Mouse (Mus musculus) cerebellum, postnatal 25 days (tissue): ENCODE data around the gene Tas2r134.

Experiments used
- DNase-seq, 2 experiments: peaks; one replicate each; pipeline ENCODE4 v3.0.0; 2021; ENCODE audit warnings: mixed read lengths in 2 of 2

The Tas2r134 gene

DNA sequence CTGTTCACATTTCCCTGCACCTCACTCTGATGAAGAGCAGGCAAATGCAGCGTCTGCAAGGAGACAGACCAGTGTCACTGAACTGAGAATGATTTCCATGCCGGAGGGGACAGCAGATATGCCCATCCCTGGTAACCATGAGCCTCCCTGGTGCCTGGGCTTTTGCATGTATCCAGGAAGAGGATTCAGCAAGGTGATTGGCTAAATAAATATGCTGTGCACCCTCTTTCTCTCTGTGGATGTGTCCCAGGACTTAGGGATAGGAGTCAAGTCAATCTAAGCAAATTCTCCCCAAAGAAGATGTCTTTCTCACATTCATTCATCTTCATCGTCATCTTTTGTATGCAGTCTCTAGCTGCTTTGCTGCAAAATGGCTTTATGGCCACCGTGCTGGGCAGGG is at the start of gene Tas2r134:
Tas2r134 (plus strand) TSS at position 301 of the 400 bp plus-strand sequence.
- DNase-seq = no peak

DNA sequence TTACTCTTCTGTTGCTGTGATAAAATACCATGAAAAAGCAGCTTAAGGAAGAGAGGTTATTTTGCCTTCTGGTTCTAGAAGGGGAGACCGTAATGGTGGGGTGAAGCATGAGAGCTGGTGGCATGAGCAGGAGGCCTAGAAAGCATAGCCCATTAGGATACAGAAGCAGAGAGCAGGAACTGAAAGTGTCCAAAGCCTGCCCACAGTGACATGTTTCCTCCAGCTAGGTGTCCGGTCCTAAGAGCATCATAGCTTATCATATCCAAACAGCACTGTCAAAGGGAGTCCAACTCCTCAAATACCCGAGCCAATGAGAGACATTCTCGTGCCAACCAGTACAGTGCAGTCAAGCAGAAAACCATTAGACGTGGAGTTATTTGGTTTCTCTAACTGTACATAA is 47.5 kb upstream of the Tas2r134 start:
- DNase-seq = no peak

DNA sequence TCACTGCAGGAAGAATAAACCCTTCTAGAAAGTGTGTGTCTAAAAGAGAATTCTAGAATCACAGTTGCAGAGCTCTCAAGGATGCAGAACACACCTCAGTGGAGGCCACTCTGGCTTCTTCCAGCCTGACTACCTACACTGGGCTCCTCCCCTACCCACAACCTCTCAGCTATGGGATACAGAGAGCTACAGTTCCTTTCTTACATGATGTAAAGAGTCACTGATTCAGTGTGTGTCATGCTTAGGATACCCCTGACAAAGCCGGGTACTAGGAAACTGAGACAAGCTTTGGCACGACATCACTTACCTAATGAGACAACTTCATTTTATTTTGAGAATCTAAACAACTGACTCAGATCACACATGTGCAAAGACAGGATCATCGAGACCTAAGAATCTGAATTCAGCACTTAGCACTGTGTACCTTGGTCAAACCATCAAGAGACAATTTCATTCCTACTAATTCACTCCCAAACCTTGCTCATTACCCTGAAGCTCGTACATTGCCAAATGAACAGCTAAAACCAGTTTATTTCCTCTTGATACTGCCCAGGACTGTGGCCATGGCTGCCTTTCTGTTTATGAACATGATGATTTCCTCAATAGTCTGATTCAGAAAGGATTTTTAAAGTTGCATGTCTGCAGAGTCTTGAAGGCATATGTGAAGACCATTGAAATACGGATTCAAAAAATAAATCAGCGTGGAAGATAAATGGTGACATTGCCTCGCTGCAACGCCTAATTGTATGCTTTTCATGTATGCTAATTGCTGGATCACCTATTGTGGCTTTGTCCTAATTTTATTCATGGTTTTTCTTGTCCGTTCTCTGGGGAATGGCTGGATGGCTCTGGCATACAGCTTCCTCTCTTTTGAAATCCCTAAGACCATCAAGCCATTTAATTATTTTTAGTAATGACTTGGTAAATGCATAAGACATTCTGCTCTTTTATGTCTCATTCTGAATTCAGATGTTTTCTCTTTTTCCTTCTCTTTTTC is 43.0 kb upstream of the Tas2r134 start:
- no peak for DNase-seq

DNA sequence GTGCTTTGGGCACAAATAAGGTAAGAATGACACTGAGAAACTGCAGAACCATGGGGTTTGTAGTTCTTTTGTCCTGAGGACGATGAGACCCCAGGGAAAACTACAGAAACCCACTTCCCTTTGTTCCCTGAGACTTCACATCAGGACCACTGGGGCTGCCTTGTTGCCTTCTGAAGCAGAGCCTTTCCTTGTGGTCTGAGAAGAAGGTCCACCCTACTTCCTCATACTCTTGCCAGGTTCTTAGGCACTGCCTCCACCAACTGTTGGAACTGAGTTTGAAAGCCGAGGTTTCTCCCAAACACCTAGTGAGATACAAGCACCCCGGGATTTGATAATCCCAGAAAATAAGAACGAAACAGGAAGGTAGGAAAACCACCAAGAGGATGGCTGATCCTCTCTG is 39.0 kb upstream of the Tas2r134 start:
- DNase-seq = no peak

DNA sequence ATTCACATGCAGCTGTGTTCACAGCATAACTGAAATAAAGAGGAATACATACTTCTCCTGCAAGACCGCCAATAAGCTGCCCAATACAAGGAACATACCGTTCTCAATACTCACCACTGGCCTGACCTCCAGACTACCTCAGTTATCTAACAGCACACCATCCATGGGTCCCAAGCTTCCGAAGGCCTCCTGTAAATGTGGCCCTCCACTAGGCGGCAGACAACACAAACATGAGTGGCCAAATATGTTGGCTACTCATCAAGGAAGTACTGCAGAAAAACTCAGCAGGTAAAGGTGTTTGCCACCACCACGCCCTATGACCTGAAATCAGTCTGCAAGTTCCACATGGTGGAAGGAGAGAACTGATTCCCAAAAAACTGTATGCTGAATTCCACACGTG is 38.4 kb upstream of the Tas2r134 start:
- DNase-seq = no peak

DNA sequence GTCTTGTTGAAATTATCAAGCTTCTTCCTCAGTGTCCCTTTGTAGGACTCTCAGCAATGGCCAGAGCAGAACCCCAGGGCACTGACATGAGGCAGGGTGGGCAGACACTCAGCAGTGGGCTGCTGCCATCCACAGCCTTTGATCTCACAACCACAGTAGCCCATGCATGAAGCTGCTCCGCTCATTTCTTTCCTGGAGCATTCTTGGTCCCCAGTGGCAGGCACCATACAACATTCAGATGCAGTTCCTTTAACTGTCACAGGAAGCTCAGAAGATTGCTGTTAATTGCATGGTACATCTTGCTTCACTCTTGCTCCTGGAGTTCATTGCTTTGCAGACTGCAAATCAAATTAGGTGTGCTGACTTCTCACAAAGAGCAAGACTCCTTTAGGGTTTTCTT is 37.7 kb upstream of the Tas2r134 start:
- no peak for DNase-seq

DNA sequence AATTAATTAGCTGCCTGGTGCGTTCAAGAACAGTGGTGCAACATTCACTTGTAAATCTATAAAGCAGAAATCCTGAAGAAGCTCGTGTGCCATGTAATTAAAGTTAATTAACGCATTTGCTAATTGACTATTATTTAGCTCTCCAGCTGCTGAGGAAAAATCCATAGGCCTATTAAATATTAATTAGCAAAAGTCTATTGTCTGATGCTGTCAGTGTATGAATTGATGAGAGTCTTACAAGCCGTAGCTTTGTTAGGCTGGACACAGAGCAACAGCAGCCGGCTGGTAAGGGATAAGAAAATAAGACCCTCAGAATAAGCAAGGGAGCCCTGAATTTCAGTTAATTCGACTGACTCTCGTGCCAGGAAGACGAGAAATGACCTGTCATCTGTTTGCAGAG is 37.0 kb upstream of the Tas2r134 start:
- DNase-seq = no peak

DNA sequence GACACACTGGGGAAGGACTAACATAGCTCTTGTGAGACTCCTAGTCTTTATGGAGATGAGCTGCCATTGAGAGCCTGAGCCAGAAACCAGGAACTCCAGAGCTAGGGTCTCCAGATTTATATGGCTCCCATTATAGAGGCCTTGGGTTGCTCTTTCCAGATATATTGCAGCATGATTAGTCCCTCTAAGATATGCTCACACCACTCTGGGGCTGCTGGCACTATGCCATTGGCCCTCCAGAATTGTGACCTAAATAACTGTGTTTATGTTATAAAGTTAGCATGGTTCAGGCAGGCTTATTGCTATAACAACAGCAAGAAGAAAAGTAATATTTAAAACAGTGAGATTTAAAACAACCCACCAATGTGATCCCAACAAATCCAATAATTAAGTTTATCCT is 35.2 kb upstream of the Tas2r134 start:
- peak in 1 of 2 experiments; percentile 8 for DNase-seq

DNA sequence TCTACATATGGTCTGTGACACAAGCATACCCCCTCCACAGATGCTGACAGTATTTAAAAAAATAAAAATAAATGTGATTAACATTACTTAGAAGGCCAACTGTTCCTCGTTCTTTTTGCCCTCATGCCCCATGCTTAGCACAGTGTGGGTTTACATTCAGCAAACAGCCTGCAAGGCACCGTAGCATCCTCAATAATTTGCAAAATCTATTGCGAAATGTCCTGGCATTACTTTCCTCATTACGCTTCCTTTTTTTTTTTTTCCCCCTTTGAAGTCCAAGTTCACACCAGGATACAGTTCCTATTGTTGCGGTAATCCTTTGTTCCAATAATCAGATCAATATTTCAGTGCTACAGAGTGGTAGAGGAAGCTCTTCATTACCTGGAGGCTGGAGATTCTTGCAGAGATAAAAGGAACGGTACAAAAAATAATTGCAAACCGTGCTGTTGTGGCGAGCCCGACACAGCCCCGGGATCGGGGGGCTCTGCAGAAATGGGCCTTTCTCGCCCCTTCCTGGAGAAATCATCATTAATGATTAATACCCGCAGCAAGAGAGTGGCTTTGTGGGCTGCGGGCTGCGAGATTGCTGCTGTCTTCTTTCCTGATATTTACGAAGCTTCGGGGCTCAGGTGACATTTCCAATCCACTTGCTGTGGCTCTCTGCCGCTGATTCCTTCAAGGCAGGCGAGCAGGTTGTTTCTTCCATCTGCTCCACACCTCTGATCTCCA is 27.7 kb upstream of the Tas2r134 start:
- DNase-seq = peak; percentile 9 to 11

DNA sequence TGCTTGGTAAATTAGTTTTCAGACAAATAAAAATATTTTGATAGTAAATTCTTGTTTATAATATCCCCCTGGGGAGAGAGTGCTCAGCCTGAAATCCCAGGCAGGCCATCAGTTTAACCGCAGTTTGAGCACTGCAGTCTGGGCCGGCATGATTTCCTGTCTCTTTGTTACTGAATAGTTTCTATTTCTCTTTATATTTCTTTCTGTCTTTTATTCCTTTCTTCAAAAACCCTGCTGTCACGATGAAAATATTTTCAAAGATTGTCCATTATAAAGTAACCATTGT is 27.2 kb upstream of the Tas2r134 start:
- DNase-seq = no peak

DNA sequence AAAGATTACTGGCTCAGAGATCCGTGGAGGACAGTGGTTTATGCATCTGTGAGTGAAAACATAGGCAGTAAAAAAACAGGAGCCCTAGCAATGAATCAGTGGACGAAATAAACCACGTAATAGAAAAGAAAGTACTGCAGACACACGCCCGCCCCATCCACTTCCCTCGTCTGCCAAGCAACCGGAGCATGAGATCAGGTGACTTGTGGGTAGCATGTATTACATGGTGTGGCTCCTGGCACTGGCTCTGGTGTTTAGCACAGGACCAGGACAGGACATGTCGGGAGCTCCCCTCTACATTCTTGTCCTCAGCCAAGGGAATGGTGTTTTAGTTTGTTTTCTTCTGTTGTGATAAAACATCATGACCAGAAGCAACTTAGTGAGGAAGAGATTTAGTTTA is 26.4 kb upstream of the Tas2r134 start:
- no peak for DNase-seq

DNA sequence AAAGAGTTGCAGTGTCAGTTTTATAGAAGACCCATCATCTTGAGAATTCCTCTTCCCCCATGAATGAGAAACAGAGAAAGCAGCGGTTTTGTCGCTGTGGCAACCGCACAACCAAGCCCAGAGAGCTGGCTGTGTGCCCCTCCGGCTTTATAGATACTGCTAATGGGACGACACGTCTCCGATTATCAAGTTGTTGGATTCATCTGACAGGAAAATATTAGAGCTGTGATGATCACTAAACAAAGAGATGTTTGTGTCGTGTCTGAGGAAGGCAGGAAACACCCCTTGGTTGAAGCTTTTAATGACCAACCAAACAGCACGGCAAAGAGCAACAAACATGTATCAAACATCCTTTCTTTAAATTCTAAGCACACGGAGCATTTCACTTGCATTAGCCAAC is 17.0 kb upstream of the Tas2r134 start:
- peak in 1 of 2 experiments; percentile 13 for DNase-seq

DNA sequence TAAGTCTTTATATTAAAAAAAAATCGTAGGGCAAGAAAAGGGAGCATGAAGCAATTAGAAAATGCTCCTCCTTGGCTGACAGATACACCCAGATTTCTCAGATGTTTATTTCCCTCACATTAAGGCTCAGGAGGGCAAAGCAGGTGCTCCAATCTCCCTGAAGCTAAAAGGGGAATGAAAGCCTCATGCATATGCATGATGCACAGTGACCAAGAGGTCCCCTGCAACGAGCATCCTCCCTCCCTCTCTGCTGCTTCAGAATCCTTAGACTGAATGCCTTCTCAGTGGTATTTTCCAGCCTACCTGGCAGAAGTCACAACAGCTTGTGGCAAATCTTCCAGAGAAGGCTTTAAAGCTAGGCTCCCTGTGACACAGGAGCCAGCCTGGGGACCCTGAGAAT is 16.4 kb upstream of the Tas2r134 start:
- no peak for DNase-seq

DNA sequence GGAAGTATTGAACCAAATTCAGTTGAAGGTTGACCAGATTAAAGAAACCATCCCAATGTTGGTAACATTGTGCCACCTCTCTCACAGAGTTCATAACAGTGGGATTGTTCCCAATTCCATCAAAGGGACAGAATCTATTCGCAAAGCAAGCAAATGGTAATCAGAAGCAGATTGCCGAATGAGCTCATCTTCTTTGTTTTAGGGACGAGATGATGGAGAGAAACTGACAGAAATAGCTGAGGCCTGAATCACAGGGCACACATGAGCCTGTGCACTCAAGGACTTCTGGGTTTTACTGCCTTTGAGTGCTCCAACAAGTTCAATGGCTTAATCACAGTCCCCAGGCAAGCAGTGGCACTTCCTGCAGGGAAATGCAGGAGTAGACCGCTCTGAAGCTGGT is 13.6 kb upstream of the Tas2r134 start:
- DNase-seq = no peak

DNA sequence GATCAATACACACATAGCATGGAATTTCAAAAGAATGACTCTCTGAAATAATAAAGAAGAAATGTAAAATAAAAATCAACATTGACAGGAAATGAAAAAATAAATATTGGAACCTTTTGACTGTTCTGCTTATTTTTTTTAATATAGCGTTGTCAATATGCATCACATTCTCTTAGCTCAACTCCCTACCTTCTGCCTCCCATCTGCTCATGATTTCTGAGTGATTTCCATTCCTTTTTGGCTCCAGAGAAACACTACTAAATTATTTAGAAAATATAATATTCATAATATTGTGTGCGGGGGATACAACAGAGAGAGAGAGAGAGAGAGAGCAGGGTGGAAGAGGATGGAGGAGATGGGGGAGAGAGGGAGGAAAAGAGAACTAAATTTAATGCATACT is 5.4 kb upstream of the Tas2r134 start:
- no peak for DNase-seq

DNA sequence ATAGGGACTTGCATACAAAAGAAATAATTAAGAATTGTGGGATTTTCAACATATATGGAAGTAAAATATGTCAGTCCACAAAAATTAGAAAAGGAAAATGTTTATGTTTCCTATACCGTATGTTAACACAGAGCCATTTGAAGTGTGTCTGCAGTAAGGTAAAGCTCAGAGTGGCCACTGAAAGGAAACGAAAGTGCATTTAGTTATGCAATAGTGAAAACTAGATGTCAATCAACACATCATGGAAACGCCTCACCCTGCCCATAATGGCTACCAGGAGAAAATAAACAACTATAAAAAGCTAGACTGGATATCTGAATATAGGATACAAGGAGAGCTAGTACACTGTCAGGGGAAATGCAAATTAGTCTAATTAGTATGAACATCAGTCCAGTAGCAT is 1.3 kb upstream of the Tas2r134 start:
- no peak for DNase-seq

DNA sequence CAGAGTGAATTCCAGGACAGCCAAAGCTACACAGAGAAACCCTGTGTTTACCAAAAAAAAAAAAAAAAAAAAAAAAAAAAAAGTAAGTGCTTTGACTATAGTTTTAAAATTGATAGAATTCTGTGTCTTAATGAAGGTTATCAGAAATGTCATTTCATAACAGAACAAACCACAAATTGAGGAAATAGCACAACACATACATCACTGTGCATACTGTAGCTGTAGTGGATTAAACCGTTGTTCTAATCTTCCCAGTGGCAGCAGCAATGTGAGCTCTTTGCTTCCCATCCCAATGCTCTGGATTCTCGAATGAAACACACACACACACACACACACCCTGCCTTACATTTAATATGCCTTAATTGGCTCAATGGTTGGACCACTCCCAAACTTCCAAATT is 4.1 kb downstream of the Tas2r134 start:
- no peak for DNase-seq

DNA sequence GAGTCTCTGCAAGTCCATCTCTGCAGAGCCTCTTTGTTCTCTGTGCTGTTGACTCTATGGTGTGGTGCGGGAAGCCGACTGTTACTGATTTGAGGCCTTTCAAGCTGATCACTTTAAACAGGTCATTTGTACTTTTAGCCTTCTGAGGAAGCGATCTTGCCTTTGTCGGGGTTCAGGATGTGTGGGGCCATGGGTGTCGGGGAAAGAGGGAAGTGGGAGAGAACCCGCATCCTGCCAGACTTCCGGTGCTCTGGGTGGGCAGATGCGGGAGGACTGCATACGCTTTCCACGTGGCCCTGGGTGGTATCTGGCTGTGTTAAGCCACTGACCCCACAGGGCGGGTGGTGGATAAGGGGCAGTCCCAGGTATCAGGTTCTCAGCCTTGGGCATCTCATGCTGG is 10.4 kb downstream of the Tas2r134 start:
- DNase-seq = no peak

DNA sequence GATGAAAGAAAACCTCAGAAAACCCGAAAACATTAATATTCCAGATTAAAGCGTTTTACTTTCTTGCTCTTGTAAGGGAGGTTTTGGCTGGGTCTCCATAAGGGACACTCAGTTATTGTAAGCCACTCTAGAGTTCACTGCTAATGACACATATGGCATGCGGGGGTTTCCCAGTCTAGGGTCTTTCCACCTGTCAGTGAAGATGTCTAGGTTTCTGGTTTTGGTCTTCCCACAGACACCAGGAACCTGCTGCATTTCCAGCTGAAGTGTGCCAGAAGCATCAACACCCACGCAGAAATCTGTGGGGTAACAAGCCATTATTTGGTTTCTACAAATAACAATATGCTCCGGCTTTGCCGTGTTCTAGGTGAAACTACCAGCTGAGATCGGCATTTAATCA is 14.3 kb downstream of the Tas2r134 start:
- no peak for DNase-seq

DNA sequence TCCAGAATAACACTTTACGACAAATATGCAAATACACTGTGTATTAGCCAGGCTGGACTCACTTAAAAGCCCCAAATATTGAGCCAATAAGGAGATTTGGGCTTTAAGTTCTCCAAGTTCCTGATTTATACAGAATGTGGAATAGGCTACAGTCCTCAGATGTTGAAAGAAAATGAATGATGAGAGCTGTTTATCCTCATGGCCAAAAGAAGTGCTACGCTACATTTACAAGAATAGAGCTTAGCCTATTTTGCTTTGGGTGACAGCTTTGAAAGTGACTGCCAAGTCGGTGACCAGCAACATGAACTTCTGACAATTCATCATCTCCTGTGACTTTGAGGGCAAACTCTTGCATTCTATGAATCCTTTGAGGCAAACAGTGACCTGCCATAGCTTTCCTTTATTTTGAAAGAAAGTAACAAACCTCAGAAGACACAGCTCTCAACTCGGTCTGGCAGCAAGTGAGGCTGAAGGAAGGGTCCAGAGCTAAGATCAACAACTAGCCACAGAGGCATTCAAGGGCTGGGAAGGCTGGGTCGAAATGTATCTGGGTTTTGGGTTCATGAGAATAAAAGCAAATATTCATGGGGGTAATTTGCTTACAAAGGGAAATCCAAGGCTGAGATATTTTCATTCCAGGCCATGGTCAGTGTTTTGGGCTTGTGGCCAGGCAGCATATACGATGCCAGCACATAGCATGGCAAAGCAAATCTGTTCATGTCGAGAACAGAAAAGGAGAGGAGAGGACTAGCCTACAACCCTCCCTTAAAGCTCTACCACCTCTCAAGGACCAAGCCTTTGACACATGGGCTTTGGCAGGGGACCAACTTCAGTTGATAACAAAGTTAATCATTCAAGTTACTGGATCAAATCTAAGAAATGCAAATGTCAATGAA is 16.2 kb downstream of the Tas2r134 start:
- peak; percentile 16 to 53 for DNase-seq

DNA sequence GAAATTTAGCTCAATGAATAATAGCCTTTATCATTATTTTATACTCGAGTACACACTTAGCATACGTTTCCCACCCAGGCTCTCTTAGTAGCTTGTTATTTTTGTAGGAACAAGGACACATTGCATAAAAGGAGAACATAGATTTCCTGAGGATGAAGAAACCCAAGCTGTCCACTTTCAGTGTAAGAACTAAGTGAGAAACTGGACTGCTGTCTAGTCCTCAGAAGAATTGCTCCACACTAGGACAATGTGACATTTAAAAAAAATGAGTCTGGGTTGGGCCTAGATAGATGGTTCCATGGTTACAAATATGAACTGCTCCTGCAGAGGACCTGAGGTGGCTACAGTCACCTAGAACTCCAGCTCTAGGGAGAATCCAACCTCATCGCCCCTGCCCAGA is 20.7 kb downstream of the Tas2r134 start:
- DNase-seq = no peak

DNA sequence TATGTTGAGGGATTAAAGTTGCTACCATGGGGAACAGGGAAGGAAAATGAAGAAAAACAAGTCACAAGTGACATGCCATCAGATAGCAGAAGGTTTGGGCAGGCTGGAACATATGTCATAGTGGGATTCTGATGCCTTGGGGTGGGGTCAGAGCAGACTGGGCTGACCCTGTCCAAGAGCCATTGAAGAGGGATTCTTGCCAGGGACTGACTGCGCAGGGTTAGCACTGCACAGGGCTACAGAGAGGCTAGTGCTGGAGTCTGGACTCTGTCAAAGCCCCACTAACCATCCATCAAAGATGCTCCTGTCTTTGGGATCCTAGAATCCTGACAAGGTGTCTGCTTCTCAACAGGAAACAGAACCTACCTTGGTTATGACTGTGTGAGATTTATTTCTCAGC is 22.6 kb downstream of the Tas2r134 start:
- DNase-seq = peak in 1 of 2 experiments; percentile 4

DNA sequence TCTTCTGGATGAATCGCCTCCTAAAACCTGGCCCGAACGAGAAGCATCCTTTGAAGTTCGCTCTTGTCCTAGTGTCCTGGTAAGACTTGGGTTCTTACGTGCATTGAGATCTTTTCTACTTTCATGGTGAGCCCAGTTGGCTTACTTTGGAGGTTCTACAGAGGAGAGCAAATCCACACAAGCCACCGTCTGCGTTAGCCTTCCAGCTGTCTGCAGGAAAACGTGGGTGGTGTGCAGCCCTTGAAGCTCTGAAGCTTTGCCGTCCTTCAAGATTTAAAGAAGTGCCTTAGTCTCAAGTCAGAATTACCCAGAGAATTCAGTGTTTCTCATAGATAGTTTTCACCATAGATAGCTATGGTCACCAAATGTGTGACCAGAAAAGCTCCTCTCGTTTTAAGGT is 24.8 kb downstream of the Tas2r134 start:
- DNase-seq = no peak
